Mouse (Mus musculus) CD4-positive, CD25-positive, alpha-beta regulatory T cell, adult 2 months (primary cell): ENCODE results near the gene Arhgap19.

Experiments used
- DNase-seq: peaks from one replicate; pipeline ENCODE4 v3.0.0-alpha.2; 2012; ENCODE audit warnings: low read depth, low spot score

Arhgap19 gene

DNA sequence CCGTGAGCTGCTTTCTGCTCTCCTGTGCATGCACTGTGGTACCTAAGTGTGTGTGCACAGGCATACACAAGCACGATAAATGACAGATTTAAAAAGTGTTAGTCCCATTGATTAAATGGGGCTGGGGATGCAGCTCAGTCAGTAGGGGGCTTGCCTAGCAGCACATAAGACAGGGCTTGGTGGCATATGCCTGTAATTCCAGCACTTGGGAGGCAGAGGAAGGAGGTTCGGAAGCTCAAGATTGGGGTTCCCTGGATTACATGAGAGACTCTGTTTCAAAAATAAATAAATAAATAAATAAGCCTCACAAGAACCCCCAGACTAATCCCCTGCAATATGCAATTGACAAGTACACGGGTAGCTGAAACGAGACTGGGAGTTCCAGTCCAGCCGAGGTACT is 1.4 kb downstream of the Arhgap19 start:
- no peak for DNase-seq

DNA sequence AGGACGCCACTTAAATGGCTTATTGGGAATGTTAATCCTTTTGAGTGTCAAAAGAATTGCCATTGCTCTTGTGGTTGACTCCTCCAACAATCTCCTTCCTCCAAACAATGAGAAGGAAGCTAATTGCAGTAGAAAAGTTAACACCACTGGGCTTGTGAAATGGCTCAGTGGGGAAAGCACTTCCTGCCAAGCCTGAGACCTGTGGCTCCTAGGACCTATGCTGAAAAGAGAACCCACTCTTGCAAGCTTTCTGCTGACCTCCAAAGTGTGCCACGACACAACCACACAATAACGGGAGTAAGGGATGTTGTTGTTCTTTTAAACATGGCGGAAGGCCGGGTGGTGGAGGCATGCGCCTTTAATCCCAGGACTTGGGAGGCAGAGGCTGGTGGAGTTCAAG is 4.3 kb downstream of the Arhgap19 start:
- DNase-seq: no peak

DNA sequence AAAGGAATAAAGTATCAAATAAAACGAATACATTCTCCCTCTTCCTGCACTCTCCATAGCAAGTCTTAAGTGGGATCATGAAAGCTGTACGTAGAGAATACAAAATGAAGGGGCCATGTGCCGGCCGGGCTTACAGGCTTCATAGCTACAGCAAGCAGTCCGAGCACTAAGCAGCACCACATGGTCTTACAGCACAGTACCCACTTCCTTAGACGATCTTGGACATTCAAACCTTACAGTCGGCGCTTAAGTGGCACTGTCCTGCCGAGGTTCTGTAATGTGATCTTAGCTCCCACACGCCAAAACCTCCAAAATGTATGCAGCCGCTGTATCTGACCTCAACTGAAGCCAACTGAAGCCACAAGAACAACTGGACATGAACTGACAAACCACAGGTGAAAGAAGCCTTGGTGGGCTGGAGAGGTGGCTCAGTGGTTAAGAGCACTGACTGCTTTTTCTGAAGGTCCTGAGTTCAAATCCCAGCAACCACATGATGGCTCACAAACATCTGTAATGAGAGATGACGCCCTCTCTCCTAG is 5.0 kb downstream of the Arhgap19 start:
- no peak for DNase-seq

DNA sequence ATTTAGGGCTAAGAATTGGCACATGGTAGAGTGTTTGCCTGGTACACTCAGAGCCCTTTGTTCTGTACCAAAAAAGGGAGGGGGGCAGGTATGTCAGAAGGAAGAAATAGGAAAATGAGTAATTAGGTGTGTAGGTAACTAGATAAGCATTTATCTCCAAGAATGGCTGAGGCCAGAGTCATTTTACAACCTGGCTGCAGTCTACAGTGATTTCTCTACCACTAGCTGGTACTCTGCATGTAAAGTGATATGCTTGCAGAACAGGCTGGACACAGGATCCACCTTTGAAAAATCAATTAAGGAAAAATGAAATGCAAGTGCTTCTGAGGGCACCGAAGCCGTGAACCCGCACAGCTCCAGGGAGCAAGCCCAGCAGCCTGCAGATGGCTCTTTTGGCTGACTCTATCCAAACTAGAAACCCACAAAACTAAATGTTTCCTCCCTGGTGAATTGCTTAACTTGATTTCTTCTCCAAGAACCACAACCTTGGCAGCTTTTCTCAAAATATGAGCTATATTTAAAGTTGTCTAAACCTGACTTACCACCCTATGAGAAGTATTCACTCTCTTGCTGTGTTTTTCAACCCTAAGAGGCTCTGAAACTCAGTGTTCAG is 5.6 kb downstream of the Arhgap19 start:
- DNase-seq: no peak

DNA sequence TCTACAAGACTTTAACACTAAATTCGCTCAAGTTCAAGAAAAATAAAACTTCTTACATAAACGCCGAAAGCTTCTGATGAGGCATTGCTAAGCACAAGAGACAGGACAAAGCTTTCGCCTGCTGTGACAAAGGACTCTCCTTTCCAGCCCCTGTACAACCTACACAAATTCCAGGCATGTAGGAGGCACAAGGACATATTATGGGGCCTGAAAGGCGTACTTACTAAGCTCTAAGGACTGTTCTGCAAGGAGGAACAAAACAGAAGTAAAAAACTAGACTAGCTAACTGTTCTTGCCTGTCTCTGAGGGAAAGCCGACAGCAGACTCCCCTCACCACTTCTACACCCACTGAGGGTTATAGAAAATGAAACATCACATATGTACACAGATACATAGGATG is 6.9 kb downstream of the Arhgap19 start:
- no peak for DNase-seq

DNA sequence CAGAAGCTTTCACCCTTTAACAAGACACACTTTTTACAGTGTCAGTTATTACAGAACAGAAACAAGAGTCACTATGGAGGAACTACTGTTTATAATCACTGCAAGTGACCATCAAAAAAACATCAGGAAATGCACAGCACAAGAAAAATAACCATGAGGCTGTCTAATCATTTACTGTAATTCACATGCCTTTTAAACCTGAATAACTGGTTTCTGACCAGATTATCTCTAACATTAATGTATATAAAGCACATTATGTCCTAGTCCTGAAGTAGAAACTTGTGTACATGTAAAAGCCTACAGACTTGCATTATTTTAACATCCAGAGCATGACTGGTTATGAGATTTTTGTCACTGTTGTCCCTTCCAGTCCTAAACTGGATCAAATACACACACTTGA is 7.8 kb downstream of the Arhgap19 start:
- DNase-seq: no peak

DNA sequence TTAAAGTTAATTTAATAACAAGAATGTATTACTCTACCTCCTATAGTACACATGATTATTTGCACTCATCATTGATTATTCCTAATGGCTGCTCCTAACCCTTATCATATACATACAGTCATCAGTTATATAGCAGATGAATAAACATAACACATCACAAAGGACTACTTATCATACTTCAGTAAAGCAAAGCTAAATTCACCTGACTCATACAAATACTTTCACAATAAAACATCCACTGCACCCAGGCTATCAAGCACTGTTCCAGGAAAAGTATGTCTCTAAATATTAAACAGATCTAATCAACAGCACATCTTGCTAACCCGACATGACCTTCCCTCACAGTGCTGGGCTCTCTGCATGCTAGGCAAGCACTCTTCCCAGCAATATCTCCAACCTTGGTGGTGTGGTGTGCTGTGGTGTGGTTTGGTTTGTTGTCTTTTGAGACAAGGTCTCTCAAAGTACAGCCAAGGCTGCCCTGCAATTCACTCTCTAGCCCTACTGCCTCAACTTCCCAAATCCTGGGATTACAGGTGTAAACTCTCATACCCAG is 8.8 kb downstream of the Arhgap19 start:
- DNase-seq: no peak

DNA sequence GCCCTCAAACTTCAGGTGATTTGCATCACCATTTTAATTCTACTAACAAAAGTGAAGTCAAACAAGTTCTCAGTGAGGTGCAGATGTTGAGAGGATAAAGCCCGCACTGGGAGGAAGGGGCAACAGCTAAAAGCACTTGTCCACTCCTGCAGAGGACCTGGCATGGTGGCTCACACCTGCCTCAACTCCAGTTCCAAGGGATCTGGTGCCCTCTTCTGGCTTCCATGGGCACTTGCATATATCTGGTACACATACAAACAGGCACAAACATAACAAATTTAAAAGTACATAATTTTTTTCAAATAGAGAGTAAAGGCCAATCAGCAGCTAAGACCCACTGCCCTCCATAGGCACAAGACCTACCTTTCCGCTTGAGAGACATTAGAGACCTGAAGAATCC is 10.5 kb downstream of the Arhgap19 start:
- DNase-seq: peak; percentile 28

DNA sequence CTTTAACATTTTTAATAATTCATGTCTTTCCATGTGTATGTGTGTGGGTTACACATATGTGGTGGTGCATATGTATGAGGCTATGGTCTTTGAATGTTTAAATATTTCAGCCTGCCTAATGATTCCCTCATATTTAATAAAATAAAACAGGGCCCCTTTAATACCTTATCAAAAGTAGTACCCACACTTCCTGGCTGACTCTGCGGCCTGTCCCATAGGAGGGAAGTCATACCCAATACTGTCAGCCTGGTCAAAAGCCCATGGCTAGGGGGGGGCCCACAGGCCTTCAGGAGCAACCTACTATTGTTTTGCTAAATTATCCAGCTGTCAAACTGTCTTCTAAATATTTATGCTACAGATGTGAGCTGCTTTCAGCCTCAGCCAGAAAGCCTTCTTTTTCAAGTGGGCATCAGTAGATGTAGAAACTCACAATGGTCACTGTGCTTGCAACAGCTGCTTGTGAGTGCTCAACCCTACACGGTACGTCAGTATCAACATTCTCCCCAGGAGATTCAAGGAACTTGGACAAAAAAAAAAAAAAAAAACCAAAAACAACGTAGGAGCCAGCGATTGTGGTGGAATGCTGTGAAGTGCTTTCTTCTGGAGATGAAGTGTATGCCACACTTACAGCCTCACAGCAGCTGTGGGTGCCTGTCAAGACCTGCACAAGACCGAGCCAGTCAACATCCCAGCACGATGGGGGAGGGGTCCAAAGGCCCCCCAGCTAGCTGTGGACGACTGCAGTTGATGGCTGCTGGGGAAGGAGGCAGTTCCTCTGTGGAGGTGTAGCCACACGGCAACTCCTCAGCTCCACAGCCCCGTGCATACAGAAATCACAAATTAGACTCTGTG is 12.5 kb downstream of the Arhgap19 start:
- DNase-seq: no peak

DNA sequence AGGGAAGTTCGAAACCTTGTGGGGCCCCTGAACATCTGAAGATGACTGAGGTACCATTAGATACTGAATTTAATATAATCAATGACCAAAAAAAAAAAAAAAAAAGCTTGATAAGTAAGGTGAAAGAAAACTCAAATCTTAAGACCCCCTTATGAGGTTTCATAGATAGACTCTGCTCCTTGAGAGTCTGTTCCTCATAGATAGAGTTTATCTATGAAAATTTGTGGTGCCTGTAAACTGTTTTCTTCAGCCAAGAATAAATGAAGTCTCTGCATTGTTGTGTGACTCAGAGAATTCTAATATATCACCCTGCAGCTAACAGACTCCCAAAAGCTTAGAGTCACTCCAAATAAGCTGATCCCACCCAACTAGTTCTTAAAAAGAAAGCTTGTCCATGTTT is 15.0 kb downstream of the Arhgap19 start:
- no peak for DNase-seq

DNA sequence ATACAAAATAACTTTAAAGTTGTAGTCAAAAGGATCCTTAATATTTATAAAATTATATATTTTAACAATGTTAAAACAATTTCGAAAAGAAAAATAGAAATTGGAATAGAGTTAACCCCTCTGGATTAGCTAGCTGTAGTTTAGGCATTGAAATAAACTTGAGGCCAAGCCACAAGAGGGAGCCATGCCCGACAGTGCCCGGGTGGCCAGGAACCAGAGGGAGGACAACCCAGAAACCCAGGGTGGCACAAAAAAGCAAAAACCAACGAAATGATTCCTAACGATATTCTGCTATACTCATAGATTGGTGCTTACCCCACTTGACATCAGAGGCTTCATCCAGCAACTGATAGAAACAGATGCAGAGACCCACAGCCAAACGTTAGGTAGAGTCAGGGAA is 24.3 kb downstream of the Arhgap19 start:
- no peak for DNase-seq

DNA sequence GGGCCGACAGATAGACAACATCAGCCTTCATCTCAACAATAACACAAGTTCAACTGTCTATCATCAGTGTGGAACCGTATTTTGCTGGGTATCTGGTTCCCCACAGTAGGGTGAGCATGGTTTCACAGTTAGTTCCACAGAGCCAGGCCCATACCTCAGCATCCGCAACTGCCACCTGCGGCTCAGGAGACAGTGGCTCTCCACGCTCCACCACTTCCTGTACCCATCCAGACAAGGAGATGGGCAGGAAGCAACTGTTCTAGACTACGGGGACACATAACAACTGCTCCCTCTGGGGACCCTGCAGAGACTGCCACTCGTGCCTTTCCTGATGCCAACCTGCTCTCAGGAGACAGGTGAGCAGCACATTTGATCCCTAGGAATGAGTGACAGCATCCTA is 33.1 kb downstream of the Arhgap19 start:
- DNase-seq: peak; percentile 22

DNA sequence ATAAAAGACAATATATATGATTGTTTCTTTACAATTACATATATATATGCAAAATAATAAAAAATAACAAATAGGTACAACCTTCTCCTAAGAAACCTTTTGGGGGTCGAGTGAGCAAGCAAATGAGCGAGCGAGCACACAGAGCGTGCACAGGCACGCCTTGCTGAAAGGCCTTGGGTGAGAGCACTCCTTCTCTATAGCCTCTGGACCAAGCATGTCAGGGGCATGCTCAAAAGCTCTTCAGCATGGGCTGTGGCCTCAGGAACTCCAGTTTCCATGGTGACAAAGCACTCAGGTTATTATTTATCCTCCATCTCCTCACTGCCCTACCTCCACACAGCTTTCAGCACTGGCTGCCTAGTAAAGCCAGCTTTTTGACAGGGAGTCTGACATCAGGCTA is 35.2 kb downstream of the Arhgap19 start:
- DNase-seq: no peak

DNA sequence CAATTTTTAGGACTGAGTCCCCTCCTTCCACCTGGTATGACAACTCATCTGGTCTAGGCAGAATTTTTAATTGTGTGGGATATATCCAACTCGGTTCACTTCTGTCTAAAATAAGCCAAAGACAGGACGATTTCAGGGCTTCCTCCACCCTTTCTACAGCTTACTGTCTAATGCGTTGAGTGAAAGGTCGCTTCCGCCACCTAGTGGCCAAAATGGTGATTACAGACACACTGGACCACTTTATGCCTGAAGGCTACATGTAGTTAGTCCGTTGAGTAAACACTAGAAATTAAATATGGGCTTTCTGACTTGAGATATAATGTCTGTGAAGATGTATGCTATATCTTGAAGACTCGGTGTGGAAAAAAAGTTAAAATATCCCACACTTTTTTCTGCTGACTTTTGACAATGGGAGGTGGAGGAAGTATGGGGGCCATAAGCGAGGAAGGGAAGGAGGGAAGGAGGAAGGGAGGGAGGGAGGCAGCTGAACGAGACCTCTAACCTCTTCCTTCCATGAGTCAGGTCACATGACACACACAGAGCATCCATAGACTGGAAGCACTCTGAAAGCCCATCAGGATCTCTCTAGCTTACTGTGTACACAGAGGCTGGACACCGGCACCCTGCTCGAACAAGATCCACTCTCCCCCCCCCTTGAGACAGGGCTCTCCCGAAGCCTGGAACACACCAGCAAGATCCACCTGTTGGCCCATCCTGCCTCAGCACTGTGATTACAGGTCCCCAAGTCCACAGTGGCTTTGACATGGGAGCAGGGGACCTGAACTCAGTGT is 37.8 kb downstream of the Arhgap19 start:
- peak; percentile 88 for DNase-seq

DNA sequence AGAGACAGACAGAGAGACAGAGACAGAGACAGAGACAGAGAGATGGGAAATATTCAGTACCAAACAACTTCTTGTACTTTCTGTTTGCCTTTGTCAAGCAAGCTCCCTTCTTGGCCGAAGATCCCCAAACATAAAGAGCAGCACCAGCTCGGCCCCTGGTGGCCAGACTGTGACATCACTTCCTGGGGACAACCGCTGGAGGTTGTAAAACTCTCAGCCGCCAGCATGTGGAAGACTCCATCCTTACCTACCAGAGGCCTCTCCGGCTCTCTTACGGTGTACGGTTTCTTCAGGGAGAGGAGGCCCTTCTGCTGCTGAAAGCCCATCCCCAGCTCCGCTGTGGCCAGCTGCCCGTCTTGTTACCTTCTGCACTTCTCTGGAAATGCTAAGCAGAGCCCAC is 40.3 kb downstream of the Arhgap19 start:
- no peak for DNase-seq

DNA sequence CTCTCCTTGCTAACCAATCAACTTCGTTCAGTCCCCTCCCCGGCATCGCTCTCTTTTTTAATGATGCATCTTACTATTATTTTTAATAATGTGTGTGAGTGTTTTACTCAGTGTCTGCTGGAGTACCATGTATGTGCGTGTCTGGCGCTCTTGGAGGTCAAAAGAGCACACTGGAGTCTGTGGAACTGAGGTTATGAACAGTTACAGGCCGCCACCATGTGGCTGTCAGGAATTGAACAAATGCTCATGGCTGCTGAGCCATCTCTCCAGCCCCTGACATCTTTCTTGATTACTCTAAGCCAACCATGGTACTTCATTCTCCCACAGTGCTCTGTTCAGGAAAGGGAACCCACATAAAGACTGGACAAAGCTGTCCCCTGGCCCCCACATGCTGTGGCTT is 42.1 kb downstream of the Arhgap19 start:
- no peak for DNase-seq

DNA sequence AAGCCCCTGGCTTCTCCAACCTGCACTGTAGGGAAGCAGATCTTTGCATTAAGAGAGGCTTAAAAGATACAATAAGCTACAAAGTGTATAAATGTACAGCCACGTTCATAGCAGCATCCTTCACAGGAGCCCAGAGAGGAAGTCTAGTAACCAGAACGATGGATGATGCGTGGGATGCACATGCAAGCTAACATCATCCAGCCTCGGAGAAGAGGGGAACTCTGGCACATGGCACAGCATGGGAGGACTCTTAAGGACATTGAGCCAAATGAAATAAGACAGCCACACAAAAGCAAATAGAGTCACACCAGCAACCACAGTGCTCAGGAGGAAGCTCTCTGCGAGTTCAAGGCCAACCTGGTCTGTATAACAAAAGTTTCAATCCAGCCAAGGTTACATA is 42.6 kb downstream of the Arhgap19 start:
- DNase-seq: no peak

DNA sequence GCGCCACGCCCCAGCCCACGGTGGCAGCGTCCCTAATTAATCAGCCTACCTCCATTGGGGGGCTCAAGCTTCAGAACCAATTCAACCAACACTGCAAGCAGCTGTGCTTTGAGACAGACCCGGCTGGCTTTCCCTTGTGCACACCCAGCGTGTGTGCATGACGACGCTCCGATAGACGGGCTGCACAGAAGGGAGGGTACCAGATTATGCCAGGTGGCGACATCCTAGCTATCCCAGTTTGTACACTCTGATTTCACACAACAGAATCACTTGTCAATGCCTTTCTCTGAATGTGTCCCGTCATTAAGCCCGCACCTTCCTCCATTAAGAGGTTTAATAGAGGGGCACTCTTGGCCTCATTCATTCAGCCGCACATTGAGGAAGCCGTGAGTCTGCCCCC is 47.1 kb downstream of the Arhgap19 start:
- DNase-seq: no peak

DNA sequence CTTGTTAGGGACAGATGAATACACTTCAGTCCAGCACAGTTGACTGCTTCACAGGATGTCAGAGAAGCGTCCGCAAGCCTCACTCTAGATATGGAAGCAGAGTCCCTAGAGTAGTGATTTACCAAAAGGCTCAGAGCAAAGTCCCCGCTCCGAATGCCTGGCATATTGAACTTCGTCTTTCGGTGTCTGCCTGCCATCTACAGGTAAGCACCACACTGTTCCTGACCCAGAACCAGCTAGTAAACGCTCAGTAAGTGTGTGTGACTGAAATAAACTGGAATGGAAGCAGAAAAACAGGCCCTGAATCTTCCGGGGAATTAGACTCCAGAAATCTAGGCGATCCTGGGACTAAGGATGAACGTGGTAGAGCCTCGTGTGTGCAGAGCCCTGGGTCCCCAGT is 49.9 kb downstream of the Arhgap19 start:
- DNase-seq: no peak

DNA sequence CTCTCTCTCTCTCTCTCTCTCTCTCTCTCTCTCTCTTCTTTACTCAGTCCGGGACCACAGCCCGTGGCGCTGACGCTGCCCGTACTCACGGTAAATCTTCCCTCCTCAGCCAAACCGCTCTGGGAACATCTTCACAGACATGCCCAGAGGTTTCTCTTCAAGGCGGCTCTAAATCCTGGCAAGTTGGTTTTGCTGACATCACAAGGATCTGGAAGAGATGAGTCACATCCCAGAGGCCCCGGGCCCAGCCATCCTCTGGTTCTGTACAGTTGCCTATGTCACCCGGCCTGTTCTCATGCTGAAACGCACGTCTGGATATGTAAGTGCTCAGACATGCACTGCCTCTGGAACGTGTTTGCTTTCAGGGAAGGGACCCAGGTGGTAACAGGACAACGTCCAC is 54.4 kb downstream of the Arhgap19 start:
- DNase-seq: no peak

DNA sequence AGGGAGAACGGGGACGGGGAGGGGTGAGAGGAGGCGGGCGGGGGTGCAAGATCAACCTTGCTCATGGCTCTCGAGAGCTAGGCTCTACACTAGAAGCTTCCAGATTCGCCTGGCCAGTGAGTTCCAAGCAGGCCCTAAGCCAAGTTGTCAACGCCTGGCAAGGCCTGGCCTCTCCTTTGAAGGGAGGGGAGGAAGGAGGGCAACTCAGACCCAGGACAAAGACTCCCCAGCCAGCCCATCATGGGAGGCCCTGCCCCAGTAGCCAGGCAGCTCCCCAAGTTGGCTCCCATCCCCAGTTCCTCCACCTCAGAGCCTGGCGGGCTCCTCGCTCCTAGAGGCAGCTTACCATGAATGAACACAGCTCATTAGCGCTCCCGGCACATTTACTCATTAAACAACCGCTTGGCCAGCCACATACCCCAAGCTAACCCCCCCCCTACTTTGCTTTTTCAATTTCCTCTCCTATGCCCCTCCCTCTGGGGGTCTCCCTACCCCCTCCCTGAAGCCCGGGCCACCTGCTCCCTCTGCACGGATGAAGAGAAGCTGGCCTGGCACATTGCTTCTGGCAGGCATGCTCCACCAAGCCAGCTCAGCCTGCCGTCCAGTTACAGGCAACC is 55.8 kb downstream of the Arhgap19 start:
- DNase-seq: no peak

DNA sequence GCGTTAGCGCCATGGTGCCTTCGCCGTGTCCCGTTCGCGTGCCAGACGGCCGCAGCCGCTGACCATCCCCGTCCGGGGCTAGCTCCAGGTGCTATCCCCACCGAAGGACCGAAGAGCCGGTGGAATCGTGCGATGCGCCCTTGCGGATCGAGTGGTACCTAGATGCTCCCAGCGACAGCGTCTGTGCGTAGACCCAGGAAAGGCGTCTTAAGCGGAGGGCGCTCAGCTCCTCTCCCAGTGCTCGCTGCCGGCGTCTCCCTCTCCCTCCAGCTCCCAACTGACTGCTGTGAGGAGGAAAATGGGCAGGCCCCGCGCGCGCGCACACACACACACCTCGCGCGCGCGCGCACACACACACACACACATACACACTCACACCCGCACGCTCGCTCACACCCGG is 58.5 kb downstream of the Arhgap19 start, which contains the start of gene Slit1:
Gene Slit1, minus strand, starts transcription at position 270 of the 400 bp plus-strand sequence.
- DNase-seq: no peak
